Mouse (Mus musculus): Measurements from ENCODE around the gene Khsrp. TPM values are rescaled to one million over a fixed set of nuclear protein-coding genes. Genes with fewer than 3 reads are reported as not detected.

Gene Khsrp
- polyA plus RNA-seq (2015; fragmentation: Illumina TruSeq; extraction: RNeasy Lipid Tissue Mini Kit (QIAGEN cat#74804); ENCODE audit: insufficient read depth, low replicate concordance): 40.8 TPM

GRCm38 (mm10) chr17:57030931-57031660 lies at the start of gene Khsrp:
Gene Khsrp, minus strand, starts transcription at chr17:57031522.

DNA sequence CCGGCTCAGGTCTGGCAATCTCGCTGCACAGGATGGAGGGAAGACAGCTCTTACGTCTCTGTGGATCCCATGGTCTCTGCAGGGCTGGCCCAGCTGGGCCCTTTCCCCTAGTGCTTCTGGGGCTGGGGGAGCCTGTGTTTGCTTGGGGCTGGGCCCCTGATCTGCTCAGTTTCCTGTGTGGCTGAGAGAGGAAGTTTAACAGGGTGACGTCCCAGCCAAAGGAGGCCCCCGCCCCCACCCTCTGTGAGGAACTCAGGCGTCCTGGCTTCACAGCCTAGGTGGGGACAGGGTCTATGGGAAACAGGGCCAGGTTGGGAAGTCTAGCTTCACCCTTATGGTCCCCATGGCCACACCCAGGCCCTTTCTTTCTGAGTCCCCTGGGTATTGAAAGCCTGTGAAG lies 47.0 kb upstream of the Khsrp start, which contains the start of gene Dennd1c:
Dennd1c (minus strand) TSS at position 179 of the 400 bp plus-strand sequence.

GRCm38 (mm10) chr17:57059486-57059977 lies 28.2 kb upstream of the Khsrp start, which contains the start of gene Slc25a23:
Gene Slc25a23, minus strand, starts transcription at chr17:57059863.

GRCm38 (mm10) chr17:57058891-57059485 lies 27.7 kb upstream of the Khsrp start, which contains the start of gene Crb3:
Gene Crb3, plus strand, starts transcription at chr17:57059105.

DNA sequence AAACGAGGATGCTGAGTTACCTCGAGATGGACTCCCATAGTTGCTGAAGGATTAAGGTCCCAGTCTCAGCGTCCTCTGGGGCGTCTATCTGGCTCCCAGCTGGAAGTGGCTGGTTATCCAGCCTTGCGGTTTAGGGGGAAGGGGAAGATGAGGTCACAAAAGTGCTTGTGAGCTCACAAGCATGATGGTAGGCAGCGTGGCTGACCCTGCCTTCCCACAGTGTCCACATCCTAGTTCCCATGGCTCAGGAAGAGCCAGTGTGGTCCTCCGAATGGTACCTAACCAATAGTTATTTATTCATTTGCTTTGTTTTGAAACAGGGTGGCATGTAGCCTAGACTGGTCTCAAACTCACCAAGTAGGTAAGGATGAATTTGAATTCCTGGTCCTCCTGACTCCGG lies 10.2 kb upstream of the Khsrp start, which contains the start of gene Slc25a41:
Slc25a41 (minus strand) TSS at position 101 of the 400 bp plus-strand sequence.

GRCm38 (mm10) chr17:57011236-57012141 lies 19.8 kb downstream of the Khsrp start, which contains the start of the genes Gtf2f1 and Gm17949:
Gene Gtf2f1, minus strand, starts transcription at chr17:57011288.
Gene Gm17949, plus strand, starts transcription at chr17:57011469.

DNA sequence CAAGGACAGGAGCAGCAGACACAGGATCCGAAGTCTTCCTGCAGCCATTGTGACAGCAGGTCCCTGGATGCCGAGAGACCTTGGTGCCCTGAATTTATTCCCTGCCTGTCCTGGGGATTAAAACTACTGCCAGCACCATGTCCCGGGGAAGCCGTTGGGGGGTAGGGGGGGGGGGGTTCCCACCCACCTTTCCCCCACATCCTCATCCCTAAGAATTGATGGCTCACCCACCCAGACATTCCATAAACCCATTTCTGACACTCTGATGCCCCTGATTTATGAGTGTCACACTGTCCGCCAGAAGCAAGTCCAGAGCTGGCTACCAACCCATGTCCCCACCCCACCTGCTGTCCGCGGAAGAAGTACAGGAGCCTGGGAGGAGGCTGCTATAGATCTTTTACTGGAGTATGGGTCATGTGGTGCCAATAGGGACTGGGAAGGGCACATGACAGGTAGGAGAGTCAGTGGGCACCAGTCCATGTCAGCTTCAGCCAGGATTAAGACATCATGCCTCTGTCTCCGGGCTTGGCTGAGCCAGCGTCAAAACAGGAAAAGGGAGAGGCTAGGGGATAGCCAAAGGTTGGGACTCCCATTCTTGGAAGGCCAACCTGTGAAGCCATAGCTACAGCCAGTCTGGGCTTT lies 31.2 kb downstream of the Khsrp start, which contains the start of gene Pspn:
Pspn (minus strand) TSS at position 51 of the 642 bp plus-strand sequence.

GRCm38 (mm10) chr17:56997029-56997667 lies 34.2 kb downstream of the Khsrp start, which contains the start of gene Alkbh7:
Gene Alkbh7, plus strand, starts transcription at chr17:56997339.

GRCm38 (mm10) chr17:56990115-56990746 lies 41.1 kb downstream of the Khsrp start, which contains the start of gene Clpp:
Gene Clpp, plus strand, starts transcription at chr17:56990305.

GRCm38 (mm10) chr17:56982013-56982412 lies 49.3 kb downstream of the Khsrp start, which contains the start of gene Acer1:
Gene Acer1, minus strand, starts transcription at chr17:56982126.

Other genes starting within 250 kb of the Khsrp start
- 1.8 TPM for gene Rfx2, start 200.5 kb downstream of the Khsrp start, polyA plus RNA-seq (2015; fragmentation: Illumina TruSeq; extraction: RNeasy Lipid Tissue Mini Kit (QIAGEN cat#74804); ENCODE audit: insufficient read depth, low replicate concordance)
- gene Acsbg2, start 157.1 kb downstream of the Khsrp start, polyA plus RNA-seq (2015; fragmentation: Illumina TruSeq; extraction: RNeasy Lipid Tissue Mini Kit (QIAGEN cat#74804); ENCODE audit: insufficient read depth, low replicate concordance): not detected
- gene 1700061G19Rik, start 156.0 kb downstream of the Khsrp start, polyA plus RNA-seq (2015; fragmentation: Illumina TruSeq; extraction: RNeasy Lipid Tissue Mini Kit (QIAGEN cat#74804); ENCODE audit: insufficient read depth, low replicate concordance): 0.19 TPM
- 8.2 TPM for gene Mllt1, start 96.1 kb downstream of the Khsrp start, polyA plus RNA-seq (2015; fragmentation: Illumina TruSeq; extraction: RNeasy Lipid Tissue Mini Kit (QIAGEN cat#74804); ENCODE audit: insufficient read depth, low replicate concordance)
- gene Acer1, start 49.4 kb downstream of the Khsrp start, polyA plus RNA-seq (2015; fragmentation: Illumina TruSeq; extraction: RNeasy Lipid Tissue Mini Kit (QIAGEN cat#74804); ENCODE audit: insufficient read depth, low replicate concordance): not detected
- gene Clpp, start 41.2 kb downstream of the Khsrp start, polyA plus RNA-seq (2015; fragmentation: Illumina TruSeq; extraction: RNeasy Lipid Tissue Mini Kit (QIAGEN cat#74804); ENCODE audit: insufficient read depth, low replicate concordance): 11.5 TPM
- 7.3 TPM for gene Alkbh7, start 34.2 kb downstream of the Khsrp start, polyA plus RNA-seq (2015; fragmentation: Illumina TruSeq; extraction: RNeasy Lipid Tissue Mini Kit (QIAGEN cat#74804); ENCODE audit: insufficient read depth, low replicate concordance)
- not detected for gene Pspn, start 31.5 kb downstream of the Khsrp start, polyA plus RNA-seq (2015; fragmentation: Illumina TruSeq; extraction: RNeasy Lipid Tissue Mini Kit (QIAGEN cat#74804); ENCODE audit: insufficient read depth, low replicate concordance)
- 29.0 TPM for gene Gtf2f1, start 20.2 kb downstream of the Khsrp start, polyA plus RNA-seq (2015; fragmentation: Illumina TruSeq; extraction: RNeasy Lipid Tissue Mini Kit (QIAGEN cat#74804); ENCODE audit: insufficient read depth, low replicate concordance)
- gene Gm17949, start 20.1 kb downstream of the Khsrp start, polyA plus RNA-seq (2015; fragmentation: Illumina TruSeq; extraction: RNeasy Lipid Tissue Mini Kit (QIAGEN cat#74804); ENCODE audit: insufficient read depth, low replicate concordance): not detected
- not detected for gene Slc25a41, start 10.1 kb upstream of the Khsrp start, polyA plus RNA-seq (2015; fragmentation: Illumina TruSeq; extraction: RNeasy Lipid Tissue Mini Kit (QIAGEN cat#74804); ENCODE audit: insufficient read depth, low replicate concordance)
- 0.84 TPM for gene Crb3, start 27.6 kb upstream of the Khsrp start, polyA plus RNA-seq (2015; fragmentation: Illumina TruSeq; extraction: RNeasy Lipid Tissue Mini Kit (QIAGEN cat#74804); ENCODE audit: insufficient read depth, low replicate concordance)
- 10.4 TPM for gene Slc25a23, start 28.3 kb upstream of the Khsrp start, polyA plus RNA-seq (2015; fragmentation: Illumina TruSeq; extraction: RNeasy Lipid Tissue Mini Kit (QIAGEN cat#74804); ENCODE audit: insufficient read depth, low replicate concordance)
- gene Dennd1c, start 47.0 kb upstream of the Khsrp start, polyA plus RNA-seq (2015; fragmentation: Illumina TruSeq; extraction: RNeasy Lipid Tissue Mini Kit (QIAGEN cat#74804); ENCODE audit: insufficient read depth, low replicate concordance): 128 TPM
- gene Tubb4a, start 56.3 kb upstream of the Khsrp start, polyA plus RNA-seq (2015; fragmentation: Illumina TruSeq; extraction: RNeasy Lipid Tissue Mini Kit (QIAGEN cat#74804); ENCODE audit: insufficient read depth, low replicate concordance): 0.83 TPM
- gene Tnfsf9, start 73.8 kb upstream of the Khsrp start, polyA plus RNA-seq (2015; fragmentation: Illumina TruSeq; extraction: RNeasy Lipid Tissue Mini Kit (QIAGEN cat#74804); ENCODE audit: insufficient read depth, low replicate concordance): 2.3 TPM
- not detected for gene Cd70, start 118.3 kb upstream of the Khsrp start, polyA plus RNA-seq (2015; fragmentation: Illumina TruSeq; extraction: RNeasy Lipid Tissue Mini Kit (QIAGEN cat#74804); ENCODE audit: insufficient read depth, low replicate concordance)
- gene Tnfsf14, start 162.7 kb upstream of the Khsrp start, polyA plus RNA-seq (2015; fragmentation: Illumina TruSeq; extraction: RNeasy Lipid Tissue Mini Kit (QIAGEN cat#74804); ENCODE audit: insufficient read depth, low replicate concordance): 6.5 TPM
- gene C3, start 196.6 kb upstream of the Khsrp start, polyA plus RNA-seq (2015; fragmentation: Illumina TruSeq; extraction: RNeasy Lipid Tissue Mini Kit (QIAGEN cat#74804); ENCODE audit: insufficient read depth, low replicate concordance): 530 TPM
- gene Gpr108, start 216.9 kb upstream of the Khsrp start, polyA plus RNA-seq (2015; fragmentation: Illumina TruSeq; extraction: RNeasy Lipid Tissue Mini Kit (QIAGEN cat#74804); ENCODE audit: insufficient read depth, low replicate concordance): 32.8 TPM
- gene Trip10, start 217.9 kb upstream of the Khsrp start, polyA plus RNA-seq (2015; fragmentation: Illumina TruSeq; extraction: RNeasy Lipid Tissue Mini Kit (QIAGEN cat#74804); ENCODE audit: insufficient read depth, low replicate concordance): 18.0 TPM
- gene Vav1, start 247.6 kb upstream of the Khsrp start, polyA plus RNA-seq (2015; fragmentation: Illumina TruSeq; extraction: RNeasy Lipid Tissue Mini Kit (QIAGEN cat#74804); ENCODE audit: insufficient read depth, low replicate concordance): 106 TPM

Measured in spleen, adult 10 weeks (tissue).